Mouse (Mus musculus) hindbrain, postnatal 0 days (tissue): ENCODE results near the gene Gm20388. TPM values are rescaled to one million over a fixed set of nuclear protein-coding genes. Genes with fewer than 3 reads are reported as not detected.

ENCODE experiments used
- ATAC-seq: fragments of 200-750 bp; cut with Nextera tagmentation; 2 replicates; pipeline ENCODE4 v1.8.0; 2017; ENCODE audit warnings: mild to moderate bottlenecking, moderate TSS enrichment, moderate library complexity
- DNase-seq: peaks from one replicate; pipeline ENCODE4 v3.0.0-alpha.2; 2015; ENCODE audit warnings: low spot score
- H3K27ac ChIP-seq: fragments of 300-500 bp; sonication (generic); 2 replicates; pipeline ENCODE4 v1.5.1; 2014; ENCODE audit warnings: mild to moderate bottlenecking
- H3K27me3 ChIP-seq: fragments of 300-500 bp; sonication (generic); 2 replicates; pipeline ENCODE4 v1.6.1; 2014; ENCODE audit warnings: low read length, mixed read lengths; ENCODE audit not compliant: insufficient read depth
- H3K36me3 ChIP-seq: fragments of 300-500 bp; sonication (generic); 2 replicates; pipeline ENCODE4 v1.6.1; 2014; ENCODE audit warnings: low read length, mixed read lengths; ENCODE audit not compliant: insufficient read depth
- H3K4me1 ChIP-seq: fragments of 300-500 bp; sonication (generic); 2 replicates; pipeline ENCODE4 v1.6.1; 2014; ENCODE audit warnings: antibody characterized with exemption, low read length, mixed read lengths; ENCODE audit not compliant: insufficient read depth
- H3K4me2 ChIP-seq: fragments of 300-500 bp; sonication (generic); 2 replicates; pipeline ENCODE4 v1.6.1; 2014; ENCODE audit warnings: low read depth, mild to moderate bottlenecking, low read length, moderate library complexity, mixed read lengths
- H3K4me3 ChIP-seq: fragments of 300-500 bp; sonication (generic); 2 replicates; pipeline ENCODE4 v1.5.1; 2014; ENCODE audit warnings: low read length
- H3K9ac ChIP-seq: fragments of 300-500 bp; sonication (generic); replicated peaks from 2 replicates; pipeline ENCODE4 v1.6.1; 2014; ENCODE audit warnings: mild to moderate bottlenecking, low read length, moderate library complexity, mixed read lengths
- H3K9me3 ChIP-seq: fragments of 300-500 bp; sonication (generic); 2 replicates; pipeline ENCODE4 v1.6.1; 2016; ENCODE audit warnings: low read length, mixed read lengths
- CTCF ChIP-seq: IDR thresholded peaks from 2 replicates; pipeline ENCODE4 v1.5.1; 2016; ENCODE audit warnings: antibody characterized with exemption, control low read depth, low read depth
- WGBS: fragments of 180-500 bp; shearing (Covaris S2); extraction: QIAGEN DNeasy Blood & Tissue Kit; methylation state at CpG from one replicate; pipeline ENCODE4 v1.1.7; 2014; 5-methylcytosine and 5-hydroxymethylcytosine counted together
- polyA plus RNA-seq: library from polyadenylated mRNA; unstranded; fragments of >200 nt; fragmentation: Nextera tagmentation; extraction: Ambion mirVana; gene quantifications from 2 replicates; pipeline ENCODE4 v1.2.1, GENCODE M21; 2015
- total RNA-seq: library from RNA; depleted of rRNA; stranded (reverse); fragments of >200 nt; gene quantifications from 2 replicates; pipeline ENCODE4 v1.2.3, GENCODE M21; 2014

Gm20388 gene
- total and polyA plus RNA-seq, 2 experiments from 2014 or later, result 71.3 TPM; not detected in 1

DNA sequence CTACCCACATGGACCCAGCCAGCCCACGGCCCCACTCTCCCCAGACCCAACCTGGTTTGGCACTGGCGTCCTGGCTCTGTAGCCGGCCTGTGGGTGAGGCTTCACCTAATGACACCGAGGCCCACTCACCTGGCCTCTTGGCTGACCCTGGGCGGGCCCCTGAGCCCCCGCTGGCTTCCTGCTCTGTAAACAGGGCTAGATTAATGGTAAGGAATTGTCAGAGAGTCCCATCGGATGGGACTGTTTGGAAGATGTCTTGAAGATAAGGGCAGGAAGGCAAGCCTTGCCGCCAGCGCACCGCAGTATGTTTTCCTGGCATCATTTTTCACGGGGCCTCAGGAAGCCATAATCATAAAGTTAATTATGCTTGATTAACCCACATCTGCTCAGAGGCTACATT lies 297.5 kb downstream of the Gm20388 start:
- H3K27me3 ChIP-seq, result no peaks in the 10 kb centered on the region
- H3K27ac ChIP-seq, result no peak overlapping the region
- DNase-seq, result no peak
- H3K9me3 ChIP-seq, result no peaks in the 10 kb centered on the region
- no peak overlapping the region for H3K4me3 ChIP-seq
- whole genome bisulfite sequencing, result 56% methylated on average over 11 of the region's 11 CpGs
- H3K4me1 ChIP-seq, result no peaks in the 10 kb centered on the region; the same call in 1 of the 2 replicates
- H3K36me3 ChIP-seq, result no peaks in the 10 kb centered on the region
- no peak overlapping the region for H3K9ac ChIP-seq
- no peak for ATAC-seq
- no peak overlapping the region for H3K4me2 ChIP-seq
- TF ChIP-seq CTCF, result no peak

DNA sequence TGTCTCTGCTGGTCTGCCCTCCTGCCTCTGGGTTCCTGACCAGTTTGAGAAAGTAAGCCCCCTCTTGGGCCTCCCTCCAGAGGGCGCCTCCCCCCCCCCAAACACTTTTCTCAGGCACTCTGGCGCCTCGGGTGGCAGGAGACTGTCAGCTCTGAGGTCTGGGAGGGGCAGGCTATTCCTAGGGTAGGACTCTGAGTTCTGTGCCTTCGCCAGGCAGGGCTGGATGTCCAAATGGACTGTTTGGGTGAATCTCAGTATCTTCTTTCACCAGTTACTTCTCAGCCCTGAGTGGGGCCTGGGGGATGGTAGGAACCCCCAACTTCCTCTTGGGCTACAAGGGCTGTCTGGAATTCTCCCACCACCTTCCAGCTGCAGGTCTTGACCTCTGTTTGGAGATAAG lies 300.7 kb downstream of the Gm20388 start:
- Histone ChIP-seq H3K27ac (no peak overlapping the region), H3K4me1 (peaks cover 8% of the 10 kb centered on the region), H3K4me3 (no peak overlapping the region), H3K9me3 (no peaks in the 10 kb centered on the region), H3K4me2 (no peak overlapping the region), H3K36me3 (no peaks in the 10 kb centered on the region), H3K27me3 (no peaks in the 10 kb centered on the region), H3K9ac (no peak overlapping the region)
- ATAC-seq (no peak), DNase-seq (peak; percentile 53)
- TF ChIP-seq CTCF, result peak; percentile 63
- 23% methylated on average over 4 of the region's 4 CpGs for WGBS

DNA sequence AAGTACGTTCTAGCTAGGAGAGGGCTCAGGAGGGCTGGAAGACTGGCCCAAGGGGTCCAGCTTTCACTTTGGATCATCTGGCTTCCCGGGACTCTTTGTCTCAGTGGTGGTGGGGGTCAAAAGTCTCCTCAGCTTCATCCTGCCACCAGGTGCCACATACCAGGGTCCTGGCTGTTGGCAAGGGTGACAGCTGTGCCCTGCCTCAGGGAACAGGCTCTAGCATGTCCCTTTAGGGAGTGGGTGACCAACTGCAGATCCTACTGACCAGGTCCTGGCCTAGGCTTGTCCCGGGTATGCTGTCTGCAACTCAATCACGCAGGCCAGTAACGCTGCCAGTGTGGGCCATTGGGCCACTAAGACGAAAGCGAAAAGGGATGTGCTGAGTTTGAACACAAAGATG lies 302.0 kb downstream of the Gm20388 start:
- H3K9ac ChIP-seq, result no peak overlapping the region
- no peaks in the 10 kb centered on the region for H3K27me3 ChIP-seq
- H3K4me1 ChIP-seq, result peaks cover 12% of the 10 kb centered on the region
- no peaks in the 10 kb centered on the region for H3K9me3 ChIP-seq
- ATAC-seq (no peak), DNase-seq (no peak)
- no peak overlapping the region for H3K4me2 ChIP-seq
- WGBS, result 86% methylated on average over 7 of the region's 7 CpGs
- no peak overlapping the region for H3K4me3 ChIP-seq
- no peak overlapping the region for H3K27ac ChIP-seq
- no peaks in the 10 kb centered on the region for H3K36me3 ChIP-seq
- TF ChIP-seq CTCF, result no peak

DNA sequence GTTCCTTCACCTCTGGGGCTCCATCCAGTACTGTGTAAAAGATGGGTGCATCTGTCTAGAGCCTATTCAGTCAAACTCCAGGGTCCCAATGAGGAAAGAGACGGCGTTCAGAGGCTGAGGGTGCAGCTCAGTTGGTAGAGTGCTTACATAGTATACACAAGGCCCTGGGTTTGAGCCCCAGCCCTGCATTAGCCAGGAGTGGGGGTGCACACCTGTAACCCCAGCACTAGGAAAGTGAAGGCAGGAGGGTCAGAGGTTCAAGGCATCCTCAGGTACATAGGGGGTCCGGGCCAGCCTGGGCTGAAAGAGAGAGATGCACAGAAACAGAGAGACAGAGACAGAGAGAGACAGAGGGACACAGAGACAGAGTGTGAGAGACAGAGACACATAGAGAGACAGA lies 302.6 kb downstream of the Gm20388 start:
- ATAC-seq (no peak), DNase-seq (no peak)
- H3K27me3 ChIP-seq, result no peaks in the 10 kb centered on the region
- TF ChIP-seq CTCF, result no peak
- whole genome bisulfite sequencing, result 94% methylated on average over 3 of the region's 3 CpGs
- no peak overlapping the region for H3K27ac ChIP-seq
- H3K9ac ChIP-seq, result no peak overlapping the region
- no peaks in the 10 kb centered on the region for H3K36me3 ChIP-seq
- peaks cover 12% of the 10 kb centered on the region for H3K4me1 ChIP-seq
- no peak overlapping the region for H3K4me2 ChIP-seq
- no peaks in the 10 kb centered on the region for H3K9me3 ChIP-seq
- H3K4me3 ChIP-seq, result no peak overlapping the region

DNA sequence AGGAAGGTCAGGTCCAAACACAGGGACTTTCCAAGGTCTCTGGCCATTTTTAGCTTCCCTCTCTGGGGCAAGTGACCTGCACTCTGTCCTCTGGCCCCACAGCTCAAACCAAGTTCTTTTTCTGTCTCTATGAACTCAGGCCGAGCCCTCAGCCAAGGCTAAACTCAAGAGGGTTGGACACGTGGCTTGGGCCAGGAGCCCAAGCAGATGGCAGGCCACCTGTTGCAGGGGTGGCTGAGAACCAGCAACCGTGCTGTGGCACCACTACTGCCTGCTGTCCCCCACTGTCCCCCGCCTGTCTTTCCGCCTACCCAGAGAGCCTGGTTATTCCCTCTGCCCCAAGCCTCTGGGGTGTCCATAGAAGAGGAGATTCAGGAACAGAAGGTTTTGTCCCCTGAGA lies 303.3 kb downstream of the Gm20388 start:
- Histone ChIP-seq H3K27me3 (no peaks in the 10 kb centered on the region), H3K27ac (no peak overlapping the region), H3K36me3 (no peaks in the 10 kb centered on the region), H3K4me1 (peaks cover 12% of the 10 kb centered on the region), H3K9me3 (no peaks in the 10 kb centered on the region), H3K9ac (no peak overlapping the region), H3K4me2 (no peak overlapping the region), H3K4me3 (no peak overlapping the region)
- ATAC-seq (peak; percentile 10; the same call in 1 of the 2 replicates), DNase-seq (peak; percentile 81)
- TF ChIP-seq CTCF, result no peak
- WGBS, result 55% methylated on average over 5 of the region's 5 CpGs

DNA sequence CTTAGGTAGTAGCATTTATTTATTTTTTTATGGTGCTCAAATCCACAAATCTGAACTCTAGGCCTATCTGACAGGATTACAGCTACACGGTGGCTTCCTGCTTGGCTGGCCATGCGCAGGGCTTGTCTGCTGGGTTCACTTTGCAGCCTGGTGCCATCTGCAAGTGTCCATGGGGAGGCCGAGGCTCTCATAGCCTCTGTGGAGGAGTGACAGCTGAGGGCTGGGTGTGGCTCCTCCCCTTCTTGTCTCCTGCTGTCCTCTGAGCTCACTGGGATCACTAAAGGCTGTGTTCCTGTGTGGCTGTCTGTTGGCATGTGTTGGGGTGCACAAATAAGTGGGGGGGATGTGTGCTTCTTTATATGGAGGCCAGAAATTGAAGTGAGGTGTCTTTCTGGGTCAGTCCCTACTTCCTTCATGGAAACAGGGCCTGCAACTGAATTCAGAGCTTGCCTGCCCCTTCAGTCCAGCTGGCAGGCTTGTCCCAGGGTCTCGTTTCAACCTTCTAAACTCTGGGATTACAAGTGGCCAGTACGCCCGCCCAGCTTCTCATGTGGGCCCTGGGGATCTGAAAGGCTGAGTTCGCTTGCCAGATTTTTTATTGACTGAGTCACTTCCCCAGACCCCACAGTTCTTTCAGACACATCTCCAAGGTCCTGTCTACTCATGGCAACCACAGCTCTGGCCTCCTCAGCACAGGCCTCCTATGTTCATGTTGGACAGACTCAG lies 304.9 kb downstream of the Gm20388 start:
- no peaks in the 10 kb centered on the region for H3K36me3 ChIP-seq
- 39% methylated on average over 7 of the region's 7 CpGs for WGBS
- no peak overlapping the region for H3K4me3 ChIP-seq
- DNase-seq (peak; percentile 58), ATAC-seq (peak; percentile 34)
- no peaks in the 10 kb centered on the region for H3K27me3 ChIP-seq
- no peak overlapping the region for H3K9ac ChIP-seq
- no peak overlapping the region for H3K4me2 ChIP-seq
- peak overlapping the region; percentile 54; the same call in 1 of the 2 replicates for H3K27ac ChIP-seq
- no peak for TF ChIP-seq CTCF
- H3K9me3 ChIP-seq, result no peaks in the 10 kb centered on the region
- H3K4me1 ChIP-seq, result peaks cover 12% of the 10 kb centered on the region
